Comparison of ENCODE assay signal across 9 mouse cellular contexts in the genomic region with DNA sequence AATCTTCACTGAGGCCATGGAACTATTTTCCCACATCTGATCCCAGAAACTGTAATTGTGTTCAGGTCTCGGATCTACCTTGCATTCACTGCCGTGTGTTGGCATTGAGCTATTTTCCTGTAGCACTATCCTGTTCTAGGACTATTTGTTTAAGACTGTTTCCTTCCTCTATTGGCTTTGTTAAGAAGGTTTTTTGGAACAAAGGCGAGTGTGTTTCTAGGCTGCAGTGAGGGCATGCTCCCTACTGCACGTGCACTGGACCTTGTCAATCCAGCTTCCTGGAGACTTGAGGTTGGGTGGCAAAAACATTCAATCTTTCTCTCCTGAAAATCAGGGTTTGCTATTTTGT. TPM values are rescaled to one million over a fixed set of nuclear protein-coding genes. Genes with fewer than 3 reads are reported as not detected.
DNase-seq lines count a peak whose midpoint lies in the region; ATAC-seq lines count a peak whose summit lies in the region.
"Had no signal": no experiment of that assay in that cellular context is flagged by ENCODE, and none has a peak within 500 bp of the region (broad histone marks: within the 10 kb centered on the region; RNA-seq: fewer than 3 reads in every experiment).

No protein-coding gene starts in this region.

- peaks cover 11% of the 10 kb centered on the region for H3K4me1 ChIP-seq in midbrain, embryonic 14.5 days (ENCODE audit: control insufficient read depth, insufficient read depth, low read length)
- peaks cover 6% of the 10 kb centered on the region; the same call in 1 of the 2 replicates for H3K4me1 ChIP-seq in midbrain, embryonic 11.5 days (ENCODE audit: control insufficient read depth, insufficient read depth, low read length)
- H3K4me1 ChIP-seq in limb, embryonic 15.5 days: peaks cover 17% of the 10 kb centered on the region

- no peaks in the 10 kb centered on the region for H3K36me3 ChIP-seq in midbrain, embryonic 14.5 days (ENCODE audit: control insufficient read depth, insufficient read depth, low read length)
- no peaks in the 10 kb centered on the region for H3K36me3 ChIP-seq in midbrain, embryonic 11.5 days (ENCODE audit: control insufficient read depth, insufficient read depth, low read length)
- no peaks in the 10 kb centered on the region for H3K36me3 ChIP-seq in limb, embryonic 15.5 days

- H3K27me3 ChIP-seq in midbrain, embryonic 14.5 days (ENCODE audit: control insufficient read depth, insufficient read depth, low read length): no peaks in the 10 kb centered on the region
- H3K27me3 ChIP-seq in midbrain, embryonic 11.5 days (ENCODE audit: control insufficient read depth, insufficient read depth, low read length): no peaks in the 10 kb centered on the region
- no peaks in the 10 kb centered on the region for H3K27me3 ChIP-seq in limb, embryonic 15.5 days
- H3K27me3 ChIP-seq: Patski had no signal

- intact Hi-C loops in left cerebral cortex, postnatal 36 days (cut with DNase I): no loop called here

- peak; percentile 43 for DNase-seq in embryo, embryonic 10 days (ENCODE audit: low spot score)
- DNase-seq in embryo, embryonic 9.5 days (ENCODE audit: extremely low spot score): no peak
- DNase-seq in midbrain, embryonic 14.5 days: no peak
- no peak for DNase-seq in midbrain, embryonic 11.5 days (ENCODE audit: low spot score, missing footprints)
- no peak for DNase-seq in thymus, postnatal 10 days (ENCODE audit: low spot score in 2 of 2)
- DNase-seq in left cerebral cortex, postnatal 36 days (ENCODE audit: low spot score in 2 of 2): no peak
- no peak for DNase-seq in yolk sac, embryonic 10.5 days (ENCODE audit: low spot score)

- no peaks in the 10 kb centered on the region for H3K9me3 ChIP-seq in midbrain, embryonic 14.5 days (ENCODE audit: control insufficient read depth, low read length)
- no peaks in the 10 kb centered on the region for H3K9me3 ChIP-seq in midbrain, embryonic 11.5 days (ENCODE audit: control insufficient read depth, low read length)
- H3K9me3 ChIP-seq in limb, embryonic 15.5 days: no peaks in the 10 kb centered on the region

- no peak overlapping the region for H3K9ac ChIP-seq in midbrain, embryonic 14.5 days (replicated peaks; ENCODE audit: low read length)
- no peak overlapping the region for H3K9ac ChIP-seq in midbrain, embryonic 11.5 days (ENCODE audit: low read length)
- no peak overlapping the region for H3K9ac ChIP-seq in limb, embryonic 15.5 days

- H3K4me2 ChIP-seq in midbrain, embryonic 14.5 days (ENCODE audit: low read length): no peak overlapping the region
- H3K4me2 ChIP-seq in midbrain, embryonic 11.5 days: no peak overlapping the region
- H3K4me2 ChIP-seq in limb, embryonic 15.5 days: no peak overlapping the region

- peak overlapping the region; percentile 49; the same call in 1 of the 2 replicates for H3K27ac ChIP-seq in midbrain, embryonic 14.5 days (replicated peaks; ENCODE audit: low read depth, low read length)
- H3K27ac ChIP-seq in midbrain, embryonic 11.5 days (ENCODE audit: low read depth, low read length): no peak overlapping the region
- H3K27ac ChIP-seq in limb, embryonic 15.5 days: peak overlapping the region; percentile 73; the same call in 1 of the 2 replicates

- 21% methylated on average over 4 of the region's 4 CpGs for WGBS in midbrain, embryonic 14.5 days
- 29% methylated on average over 4 of the region's 4 CpGs for WGBS in midbrain, embryonic 11.5 days
- WGBS in limb, embryonic 15.5 days: 56% methylated on average over 4 of the region's 4 CpGs

- no peak for ATAC-seq in midbrain, embryonic 14.5 days (ENCODE audit: low FRiP score, low TSS enrichment)
- ATAC-seq in midbrain, embryonic 11.5 days (ENCODE audit: low FRiP score): no peak
- ATAC-seq in limb, embryonic 15.5 days (ENCODE audit: insufficient number of reproducible peaks, low FRiP score, low TSS enrichment, low read depth): no peak
- ATAC-seq: Patski had no signal

- H3K4me3 ChIP-seq in midbrain, embryonic 14.5 days (replicated peaks; ENCODE audit: low read depth, low read length): no peak overlapping the region
- no peak overlapping the region for H3K4me3 ChIP-seq in midbrain, embryonic 11.5 days (ENCODE audit: low read depth, low read length)
- H3K4me3 ChIP-seq in limb, embryonic 15.5 days: no peak overlapping the region

RNA-seq across cellular contexts. Expression of a gene that starts 16.8 kb away (rescaled TPM):
- 42.7 and 44.3 TPM in 2 replicates for polyA plus RNA-seq in midbrain, embryonic 14.5 days (2014; fragmentation: Nextera tagmentation; extraction: Ambion mirVana)
- polyA plus RNA-seq in midbrain, embryonic 11.5 days (2014; fragmentation: Nextera tagmentation; extraction: Ambion mirVana): 47.5 and 49.0 TPM in 2 replicates
- 36.4 and 37.5 TPM in 2 replicates for polyA plus RNA-seq in limb, embryonic 15.5 days (2015; fragmentation: Nextera tagmentation; extraction: Ambion mirVana)
- 10 to 100 TPM; 51.1 to 55.7 TPM for total RNA-seq in left cerebral cortex, postnatal 36 days (2021)

RNA-seq across cellular contexts. Expression of a gene that starts 24.6 kb away (rescaled TPM):
- 3.1 and 4.8 TPM in 2 replicates for polyA plus RNA-seq in midbrain, embryonic 14.5 days (2014; fragmentation: Nextera tagmentation; extraction: Ambion mirVana)
- polyA plus RNA-seq in midbrain, embryonic 11.5 days (2014; fragmentation: Nextera tagmentation; extraction: Ambion mirVana): 1.3 and 1.6 TPM in 2 replicates
- polyA plus RNA-seq in limb, embryonic 15.5 days (2015; fragmentation: Nextera tagmentation; extraction: Ambion mirVana): 0.68 and 0.82 TPM in 2 replicates
- 1 to 10 TPM; 5.4 to 8.2 TPM for total RNA-seq in left cerebral cortex, postnatal 36 days (2021)
